Mouse (Mus musculus): ENCODE results near the gene Trafd1.

The Trafd1 gene

GRCm38 (mm10) chr5:121329333-121330058, 55.9 kb downstream of the Trafd1 start:
- DNase-seq = peak; percentile 67

GRCm38 (mm10) chr5:121326079-121326805, 59.2 kb downstream of the Trafd1 start:
- DNase-seq = no peak

Data from lung, postnatal 36 days (tissue).